Mouse (Mus musculus) ES-Bruce4 (cell line): ENCODE data around the gene Lsm3.

Experiments used
- CTCF ChIP-seq: IDR thresholded peaks from one replicate; pipeline ENCODE4 v1.8.1; 2011; ENCODE audit warnings: low read depth, low read length
- POLR2A ChIP-seq: IDR thresholded peaks from one replicate; pipeline ENCODE4 v1.8.1; 2011; ENCODE audit warnings: low read length; ENCODE audit not compliant: insufficient read depth

- TF ChIP-seq POLR2A (no peak), CTCF (no peak)
These were observed 35.9 kb downstream of the Lsm3 start for GRCm38 (mm10) chr6:91551671-91552070.
